Mouse (Mus musculus): ENCODE results near the gene Vps54. TPM values are rescaled to one million over a fixed set of nuclear protein-coding genes. Genes with fewer than 3 reads are reported as not detected.

The Vps54 gene
- polyA plus RNA-seq (2012; rRNA removed; ENCODE audit: low replicate concordance) = 8.0 and 19.5 TPM in 2 replicates

GRCm38 (mm10) chr11:21239021-21239661 is at the start of gene Vps54:
Vps54 (plus strand) TSS chr11:21239281.

Other genes starting within 250 kb of the Vps54 start
- 15.8 and 66.9 TPM in 2 replicates for gene Peli1, start 148.0 kb upstream of the Vps54 start, polyA plus RNA-seq (2012; rRNA removed; ENCODE audit: low replicate concordance)
- 4.3 and 19.8 TPM in 2 replicates for gene Ugp2, start 131.9 kb downstream of the Vps54 start, polyA plus RNA-seq (2012; rRNA removed; ENCODE audit: low replicate concordance)

Measured in mammary gland, adult 2 months (tissue).